Mouse (Mus musculus): Measurements from ENCODE around the gene Prpf3. TPM values are rescaled to one million over a fixed set of nuclear protein-coding genes. Genes with fewer than 3 reads are reported as not detected.

Prpf3 gene
- polyA plus RNA-seq, 1 experiment from 2014 or later: 59.1 TPM

GRCm38 (mm10) chr3:95851317-95851716 is 4.4 kb downstream of the Prpf3 start:
- H3K27me3 ChIP-seq: no peaks in the 10 kb centered on the region
- H3K4me3 ChIP-seq (replicated peaks): no peak overlapping the region
- WGBS: 94% methylated on average over 8 of the region's 8 CpGs
- no peak overlapping the region for H3K4me2 ChIP-seq
- H3K9me3 ChIP-seq: no peaks in the 10 kb centered on the region
- no peak for ATAC-seq (ENCODE audit: low FRiP score)
- no peak overlapping the region for H3K9ac ChIP-seq
- peaks cover 11% of the 10 kb centered on the region for H3K4me1 ChIP-seq
- no peak overlapping the region for H3K27ac ChIP-seq
- peaks cover 69% of the 10 kb centered on the region for H3K36me3 ChIP-seq (replicated peaks)

- no peak overlapping the region for H3K4me2 ChIP-seq
- WGBS: 91% methylated on average over 4 of the region's 4 CpGs
- H3K27ac ChIP-seq: no peak overlapping the region
- H3K4me1 ChIP-seq: peaks cover 8% of the 10 kb centered on the region
- ATAC-seq (ENCODE audit: low FRiP score): no peak
- H3K4me3 ChIP-seq (replicated peaks): no peak overlapping the region
- H3K9ac ChIP-seq: no peak overlapping the region
- peaks cover 76% of the 10 kb centered on the region for H3K36me3 ChIP-seq (replicated peaks)
- H3K9me3 ChIP-seq: no peaks in the 10 kb centered on the region
- no peaks in the 10 kb centered on the region for H3K27me3 ChIP-seq
Measured at GRCm38 (mm10) chr3:95850611-95851010, 5.1 kb downstream of the Prpf3 start.

GRCm38 (mm10) chr3:95842503-95843214 is 13.0 kb downstream of the Prpf3 start:
- Histone ChIP-seq H3K36me3 (replicated peaks) (peaks cover 86% of the 10 kb centered on the region), H3K9me3 (no peaks in the 10 kb centered on the region), H3K27ac (no peak overlapping the region), H3K4me2 (no peak overlapping the region), H3K27me3 (no peaks in the 10 kb centered on the region), H3K4me1 (no peaks in the 10 kb centered on the region), H3K9ac (no peak overlapping the region), H3K4me3 (replicated peaks) (no peak overlapping the region)
- ATAC-seq (ENCODE audit: low FRiP score): no peak
- WGBS: 92% methylated on average over 3 of the region's 3 CpGs

GRCm38 (mm10) chr3:95839250-95839649 is 16.4 kb downstream of the Prpf3 start:
- Histone ChIP-seq H3K27me3 (no peaks in the 10 kb centered on the region), H3K9me3 (no peaks in the 10 kb centered on the region), H3K4me1 (no peaks in the 10 kb centered on the region), H3K9ac (no peak overlapping the region), H3K27ac (no peak overlapping the region), H3K4me3 (replicated peaks) (no peak overlapping the region), H3K4me2 (no peak overlapping the region), H3K36me3 (replicated peaks) (peaks cover 82% of the 10 kb centered on the region)
- ATAC-seq (ENCODE audit: low FRiP score): no peak
- 97% methylated on average over 2 of the region's 2 CpGs for WGBS

- no peak overlapping the region for H3K27ac ChIP-seq
- no peaks in the 10 kb centered on the region for H3K9me3 ChIP-seq
- 97% methylated on average over 4 of the region's 4 CpGs for WGBS
- no peaks in the 10 kb centered on the region for H3K4me1 ChIP-seq
- H3K27me3 ChIP-seq: no peaks in the 10 kb centered on the region
- no peak overlapping the region for H3K9ac ChIP-seq
- H3K4me2 ChIP-seq: no peak overlapping the region
- peaks cover 60% of the 10 kb centered on the region for H3K36me3 ChIP-seq (replicated peaks)
- H3K4me3 ChIP-seq (replicated peaks): no peak overlapping the region
- no peak for ATAC-seq (ENCODE audit: low FRiP score)
Measured at GRCm38 (mm10) chr3:95829053-95829452, 26.6 kb downstream of the Prpf3 start.

- no peak for ATAC-seq (ENCODE audit: low FRiP score)
- H3K4me1 ChIP-seq: no peaks in the 10 kb centered on the region
- WGBS: 76% methylated on average over 2 of the region's 2 CpGs
- no peak overlapping the region for H3K27ac ChIP-seq
- H3K9me3 ChIP-seq: no peaks in the 10 kb centered on the region
- H3K9ac ChIP-seq: no peak overlapping the region
- H3K4me2 ChIP-seq: no peak overlapping the region
- H3K27me3 ChIP-seq: no peaks in the 10 kb centered on the region
- H3K36me3 ChIP-seq (replicated peaks): peaks cover 34% of the 10 kb centered on the region
- no peak overlapping the region for H3K4me3 ChIP-seq (replicated peaks)
Measured at GRCm38 (mm10) chr3:95826275-95826674, 29.4 kb downstream of the Prpf3 start.

GRCm38 (mm10) chr3:95820046-95821010 is 35.4 kb downstream of the Prpf3 start:
- WGBS: 45% methylated on average over 10 of the region's 10 CpGs

GRCm38 (mm10) chr3:95819351-95819985 is 36.2 kb downstream of the Prpf3 start:
- ATAC-seq (ENCODE audit: low FRiP score): peak; percentile 96
- peak overlapping the region; percentile 51 for H3K4me2 ChIP-seq
- H3K9me3 ChIP-seq: no peaks in the 10 kb centered on the region
- under 1% methylated on average over 49 of the region's 49 CpGs for WGBS
- peak overlapping the region; percentile 82 for H3K4me3 ChIP-seq (replicated peaks)
- no peaks in the 10 kb centered on the region; the same call in 1 of the 2 replicates for H3K36me3 ChIP-seq (replicated peaks)
- H3K27me3 ChIP-seq: no peaks in the 10 kb centered on the region
- peaks cover 18% of the 10 kb centered on the region for H3K4me1 ChIP-seq
- H3K9ac ChIP-seq: peak overlapping the region; percentile 69
- H3K27ac ChIP-seq: peak overlapping the region; percentile 98

More at GRCm38 (mm10) chr3:95820046-95821010, 35.4 kb downstream of the Prpf3 start:
- Histone ChIP-seq H3K4me3 (replicated peaks) (peak overlapping the region; percentile 82), H3K9me3 (no peaks in the 10 kb centered on the region), H3K4me2 (peak overlapping the region; percentile 51), H3K27me3 (no peaks in the 10 kb centered on the region), H3K4me1 (peaks cover 18% of the 10 kb centered on the region), H3K27ac (peak overlapping the region; percentile 98), H3K9ac (peak overlapping the region; percentile 69), H3K36me3 (replicated peaks) (no peaks in the 10 kb centered on the region; the same call in 1 of the 2 replicates)
- ATAC-seq (ENCODE audit: low FRiP score): 0 out of 2 replicates have a peak, but pooled peaks have one; percentile 0

GRCm38 (mm10) chr3:95818571-95819288 is 37.0 kb downstream of the Prpf3 start, which contains the start of gene Rprd2:
Gene Rprd2, minus strand, starts transcription at chr3:95818863.
- Histone ChIP-seq H3K4me1 (peaks cover 18% of the 10 kb centered on the region), H3K4me2 (peak within 1 kb of the TSS; percentile 72), H3K36me3 (replicated peaks) (no peaks in the 10 kb centered on the region; the same call in 1 of the 2 replicates), H3K9me3 (no peaks in the 10 kb centered on the region), H3K9ac (peak within 1 kb of the TSS; percentile 96), H3K27me3 (no peaks in the 10 kb centered on the region), H3K4me3 (replicated peaks) (peak within 1 kb of the TSS; percentile 82), H3K27ac (peak within 1 kb of the TSS; percentile 100)
- WGBS: under 1% methylated on average over 60 of the region's 60 CpGs
- peak; percentile 54 for ATAC-seq (ENCODE audit: low FRiP score)

GRCm38 (mm10) chr3:95818026-95818511 is 37.6 kb downstream of the Prpf3 start:
- Histone ChIP-seq H3K4me1 (peaks cover 18% of the 10 kb centered on the region), H3K4me2 (peak overlapping the region; percentile 72), H3K36me3 (replicated peaks) (no peaks in the 10 kb centered on the region; the same call in 1 of the 2 replicates), H3K27me3 (no peaks in the 10 kb centered on the region), H3K4me3 (replicated peaks) (peak overlapping the region; percentile 82), H3K9me3 (no peaks in the 10 kb centered on the region), H3K27ac (peak overlapping the region; percentile 100), H3K9ac (peak overlapping the region; percentile 96)
- ATAC-seq (ENCODE audit: low FRiP score): peak; percentile 7; the same call in 1 of the 2 replicates
- under 1% methylated on average over 21 of the region's 21 CpGs for WGBS

- no peaks in the 10 kb centered on the region for H3K27me3 ChIP-seq
- peak overlapping the region; percentile 2; the same call in 1 of the 2 replicates for H3K4me3 ChIP-seq (replicated peaks)
- no peaks in the 10 kb centered on the region; the same call in none of the 2 replicates for H3K36me3 ChIP-seq (replicated peaks)
- no peak for ATAC-seq (ENCODE audit: low FRiP score)
- peaks cover 18% of the 10 kb centered on the region for H3K4me1 ChIP-seq
- WGBS: 100% methylated on average over 3 of the region's 3 CpGs
- H3K9me3 ChIP-seq: no peaks in the 10 kb centered on the region
- no peak overlapping the region for H3K9ac ChIP-seq
- no peak overlapping the region for H3K27ac ChIP-seq
- peak overlapping the region; percentile 38 for H3K4me2 ChIP-seq
Measured at GRCm38 (mm10) chr3:95816681-95817080, 39.0 kb downstream of the Prpf3 start.

Data from forebrain, embryonic 12.5 days (tissue).